Mouse (Mus musculus): ENCODE measurements around the gene Fam228b.

GRCm38 (mm10) chr12:4793718-4794117 is 24.7 kb upstream of the Fam228b start:
- TF ChIP-seq CTCF (IDR thresholded peaks at IDR 0.05; ENCODE audit: extremely low read depth, insufficient read length, insufficient replicate concordance, low read depth, low read length), result no peak
- no peak for TF ChIP-seq POLR2A (IDR thresholded peaks at IDR 0.05; ENCODE audit: low read depth, low read length)

Measured in small intestine, adult 2 months (tissue).